27 mouse cellular contexts compared by ENCODE assay signal in genomic region chrX:16867640-16868314, GRCm38 (mm10). TPM values are rescaled to one million over a fixed set of nuclear protein-coding genes. Genes with fewer than 3 reads are reported as not detected.
DNase-seq lines count a peak whose midpoint lies in the region; ATAC-seq and TF ChIP-seq lines count a peak whose summit lies in the region.
"Had no signal": no experiment of that assay in that cellular context is flagged by ENCODE, and none has a peak within 500 bp of the region (broad histone marks: within the 10 kb centered on the region; RNA-seq: fewer than 3 reads in every experiment).

No protein-coding gene starts in this region.

- no peaks in the 10 kb centered on the region for H3K27me3 ChIP-seq in forebrain, postnatal 0 days (ENCODE audit: insufficient read depth, low read length)
- H3K27me3 ChIP-seq in forebrain, embryonic 13.5 days: no peaks in the 10 kb centered on the region
- H3K27me3 ChIP-seq in midbrain, postnatal 0 days (ENCODE audit: insufficient read depth, low read length): no peaks in the 10 kb centered on the region
- H3K27me3 ChIP-seq: heart, embryonic 15.5 days; limb, embryonic 13.5 days; liver, embryonic 12.5 days; midbrain, embryonic 12.5 days; stomach, embryonic 15.5 days had no signal

- ATAC-seq in forebrain, postnatal 0 days: peak; percentile 83
- no peak for ATAC-seq in forebrain, embryonic 13.5 days
- ATAC-seq in midbrain, postnatal 0 days (ENCODE audit: low FRiP score): no peak
- ATAC-seq: liver, embryonic 12.5 days had no signal

- peak; percentile 39 for DNase-seq in forebrain, postnatal 0 days
- peak; percentile 11 for DNase-seq in layer of hippocampus, adult 9-11 months
- no peak for DNase-seq in layer of hippocampus, postnatal 14 days (ENCODE audit: low spot score in 2 of 2)
- peak; percentile 1 for DNase-seq in retina, embryonic 14.5 days (ENCODE audit: low spot score)
- DNase-seq in retina, postnatal 1 day: no peak
- peak; percentile 43 for DNase-seq in midbrain, postnatal 0 days (ENCODE audit: low spot score)
- DNase-seq in urinary bladder, postnatal 10 days (ENCODE audit: low spot score): no peak
- DNase-seq: adrenal gland, postnatal 36 days; cerebellum, adult 18-20 months; cerebellum, postnatal 14 days; gastrocnemius, adult 2 months; kidney, adult 2 months; lung, adult 18-20 months; lung, postnatal 10 days; thymus, adult 18-20 months; thymus, postnatal 36 days had no signal

- no peaks in the 10 kb centered on the region for H3K4me1 ChIP-seq in forebrain, postnatal 0 days (ENCODE audit: insufficient read depth)
- H3K4me1 ChIP-seq in forebrain, embryonic 13.5 days: no peaks in the 10 kb centered on the region
- no peaks in the 10 kb centered on the region for H3K4me1 ChIP-seq in midbrain, postnatal 0 days (ENCODE audit: insufficient read depth, low read length)
- H3K4me1 ChIP-seq: heart, embryonic 15.5 days; limb, embryonic 13.5 days; liver, embryonic 12.5 days; midbrain, embryonic 12.5 days; stomach, embryonic 15.5 days had no signal

- no peak for TF ChIP-seq CTCF in forebrain, postnatal 0 days (IDR thresholded peaks at IDR 0.05; ENCODE audit: low read depth)
- TF ChIP-seq CTCF in midbrain, postnatal 0 days (IDR thresholded peaks at IDR 0.05): no peak

- no peaks in the 10 kb centered on the region for H3K36me3 ChIP-seq in forebrain, postnatal 0 days (ENCODE audit: insufficient read depth)
- no peaks in the 10 kb centered on the region for H3K36me3 ChIP-seq in forebrain, embryonic 13.5 days (ENCODE audit: poor library complexity, severe bottlenecking)
- no peaks in the 10 kb centered on the region for H3K36me3 ChIP-seq in midbrain, postnatal 0 days (ENCODE audit: insufficient read depth, low read length)
- H3K36me3 ChIP-seq: heart, embryonic 15.5 days; limb, embryonic 13.5 days; liver, embryonic 12.5 days; midbrain, embryonic 12.5 days; stomach, embryonic 15.5 days had no signal

- no peak overlapping the region for H3K9ac ChIP-seq in forebrain, postnatal 0 days
- H3K9ac ChIP-seq in forebrain, embryonic 13.5 days: no peak overlapping the region
- H3K9ac ChIP-seq in midbrain, postnatal 0 days (replicated peaks; ENCODE audit: low read length, poor library complexity, severe bottlenecking): no peak overlapping the region
- H3K9ac ChIP-seq: heart, embryonic 15.5 days; limb, embryonic 13.5 days; liver, embryonic 12.5 days; midbrain, embryonic 12.5 days; stomach, embryonic 15.5 days had no signal

- H3K4me3 ChIP-seq in forebrain, postnatal 0 days (ENCODE audit: low read depth, low read length): no peak overlapping the region
- H3K4me3 ChIP-seq in forebrain, embryonic 13.5 days: no peak overlapping the region
- no peak overlapping the region for H3K4me3 ChIP-seq in midbrain, postnatal 0 days (ENCODE audit: low read depth, low read length)
- H3K4me3 ChIP-seq: gastrocnemius, adult 2 months; heart, embryonic 15.5 days; limb, embryonic 13.5 days; liver, embryonic 12.5 days; midbrain, embryonic 12.5 days; stomach, embryonic 15.5 days had no signal

- H3K9me3 ChIP-seq in forebrain, postnatal 0 days (ENCODE audit: low read length): no peaks in the 10 kb centered on the region
- no peaks in the 10 kb centered on the region for H3K9me3 ChIP-seq in forebrain, embryonic 13.5 days (replicated peaks)
- no peaks in the 10 kb centered on the region for H3K9me3 ChIP-seq in midbrain, postnatal 0 days (ENCODE audit: low read length)
- H3K9me3 ChIP-seq: heart, embryonic 15.5 days; limb, embryonic 13.5 days; liver, embryonic 12.5 days; midbrain, embryonic 12.5 days; stomach, embryonic 15.5 days had no signal

- no peak overlapping the region for H3K27ac ChIP-seq in forebrain, postnatal 0 days (ENCODE audit: low read depth, low read length)
- no peak overlapping the region for H3K27ac ChIP-seq in forebrain, embryonic 13.5 days
- no peak overlapping the region for H3K27ac ChIP-seq in midbrain, postnatal 0 days (ENCODE audit: low read depth, low read length)
- H3K27ac ChIP-seq: gastrocnemius, adult 2 months; heart, embryonic 15.5 days; kidney, postnatal 0 days; limb, embryonic 13.5 days; liver, embryonic 12.5 days; midbrain, embryonic 12.5 days; stomach, embryonic 15.5 days had no signal

- no peak overlapping the region for H3K4me2 ChIP-seq in forebrain, postnatal 0 days (ENCODE audit: low read depth)
- H3K4me2 ChIP-seq in forebrain, embryonic 13.5 days: no peak overlapping the region
- H3K4me2 ChIP-seq in midbrain, postnatal 0 days (ENCODE audit: low read depth, low read length, poor library complexity, severe bottlenecking): no peak overlapping the region
- H3K4me2 ChIP-seq: heart, embryonic 15.5 days; limb, embryonic 13.5 days; liver, embryonic 12.5 days; midbrain, embryonic 12.5 days; stomach, embryonic 15.5 days had no signal

RNA-seq across cellular contexts. Expression of gene Ndp, which starts 43.8 kb away (rescaled TPM):
- total RNA-seq in forebrain, postnatal 0 days (2014; rRNA removed): 6.9 and 9.6 TPM in 2 replicates
- polyA plus RNA-seq in forebrain, postnatal 0 days (2015; fragmentation: Nextera tagmentation; extraction: Ambion mirVana): 9.0 and 9.2 TPM in 2 replicates
- polyA plus RNA-seq in forebrain, embryonic 13.5 days (2015; fragmentation: Nextera tagmentation; extraction: Ambion mirVana): 5.7 and 5.8 TPM in 2 replicates
- 10 to 100 TPM; 10.9 to 13.0 TPM for total RNA-seq in layer of hippocampus, postnatal 14 days (2021)
- 6.2 and 7.6 TPM in 2 replicates for total RNA-seq in midbrain, postnatal 0 days (2014; rRNA removed)
- polyA plus RNA-seq in midbrain, postnatal 0 days (2015; fragmentation: Nextera tagmentation; extraction: Ambion mirVana): 5.0 and 5.1 TPM in 2 replicates
- total RNA-seq: adrenal gland, postnatal 36 days; ES-E14; gastrocnemius, adult 2 months; hematopoietic stem cell, adult 5-6 weeks; neutrophil, adult 5-6 weeks had no signal
- polyA plus RNA-seq: large intestine, adult 2 months had no signal

RNA-seq across cellular contexts. Expression of gene Maob, which starts 50.6 kb away (rescaled TPM):
- 2.4 and 2.5 TPM in 2 replicates for total RNA-seq in forebrain, postnatal 0 days (2014; rRNA removed)
- 5.1 and 6.0 TPM in 2 replicates for polyA plus RNA-seq in forebrain, postnatal 0 days (2015; fragmentation: Nextera tagmentation; extraction: Ambion mirVana)
- polyA plus RNA-seq in forebrain, embryonic 13.5 days (2015; fragmentation: Nextera tagmentation; extraction: Ambion mirVana): 1.6 and 1.7 TPM in 2 replicates
- 10 to 100 TPM; 11.1 to 15.1 TPM for total RNA-seq in layer of hippocampus, postnatal 14 days (2021)
- 3.1 and 4.9 TPM in 2 replicates for total RNA-seq in midbrain, postnatal 0 days (2014; rRNA removed)
- polyA plus RNA-seq in midbrain, postnatal 0 days (2015; fragmentation: Nextera tagmentation; extraction: Ambion mirVana): 7.1 and 7.5 TPM in 2 replicates
- total RNA-seq: hematopoietic stem cell, adult 5-6 weeks; neutrophil, adult 5-6 weeks had no signal

Comparison
In these comparisons a context has a peak if more than half of its experiments do, and no peak if none do; other contexts are left out.
1. DNase-seq: peak in forebrain, postnatal 0 days (single experiment), layer of hippocampus, adult 9-11 months (single experiment), retina, embryonic 14.5 days (single experiment) and midbrain, postnatal 0 days (single experiment); none in layer of hippocampus, postnatal 14 days (0 of 2), retina, postnatal 1 day (single experiment) and urinary bladder, postnatal 10 days (single experiment).